Mouse (Mus musculus) heart, postnatal 0 days (tissue): ENCODE data around the gene Mapkapk2. TPM values are rescaled to one million over a fixed set of nuclear protein-coding genes. Genes with fewer than 3 reads are reported as not detected.
"Not testable (repeated sequence)": the region's sequence is repeated elsewhere in the genome, so short reads cannot be mapped to it uniquely, and the experiment has no call there.

Experiments
- ATAC-seq: fragments of 200-750 bp; cut with Nextera tagmentation; 2 replicates; pipeline ENCODE4 v1.8.0; 2017; ENCODE audit warnings: low read depth, moderate number of reproducible peaks, moderate library complexity; ENCODE audit not compliant: insufficient read depth
- DNase-seq: peaks from one replicate; pipeline ENCODE4 v3.0.0-alpha.2; 2016; ENCODE audit warnings: low spot score
- H3K27ac ChIP-seq: fragments of 300-500 bp; sonication (generic); 2 replicates; pipeline ENCODE4 v1.5.1; 2014; ENCODE audit warnings: low read depth, mild to moderate bottlenecking
- H3K27me3 ChIP-seq: fragments of 300-500 bp; sonication (generic); 2 replicates; pipeline ENCODE4 v1.6.1; 2014; ENCODE audit warnings: low read length, mixed read lengths; ENCODE audit not compliant: control insufficient read depth, insufficient read depth
- H3K36me3 ChIP-seq: fragments of 300-500 bp; sonication (generic); replicated peaks from 2 replicates; pipeline ENCODE4 v1.6.1; 2014; ENCODE audit warnings: low read length, mixed read lengths; ENCODE audit not compliant: control insufficient read depth, insufficient read depth
- H3K4me1 ChIP-seq: fragments of 300-500 bp; sonication (generic); 2 replicates; pipeline ENCODE4 v1.6.1; 2014; ENCODE audit warnings: antibody characterized with exemption; ENCODE audit not compliant: control insufficient read depth, insufficient read depth
- H3K4me2 ChIP-seq: fragments of 300-500 bp; sonication (generic); 2 replicates; pipeline ENCODE4 v1.6.1; 2014; ENCODE audit warnings: low read depth, mild to moderate bottlenecking, low read length, moderate library complexity
- H3K4me3 ChIP-seq: fragments of 300-500 bp; sonication (generic); 2 replicates; pipeline ENCODE4 v1.5.1; 2014; ENCODE audit warnings: low read depth, low read length
- H3K9ac ChIP-seq: fragments of 300-500 bp; sonication (generic); replicated peaks from 2 replicates; pipeline ENCODE4 v1.6.1; 2014; ENCODE audit warnings: low read depth, low read length, mixed read lengths
- H3K9me3 ChIP-seq: fragments of 300-500 bp; sonication (generic); replicated peaks from 2 replicates; pipeline ENCODE4 v1.6.1; 2016; ENCODE audit warnings: low read length; ENCODE audit not compliant: control insufficient read depth
- CTCF ChIP-seq: IDR thresholded peaks from 2 replicates; pipeline ENCODE4 v1.5.1; 2016; ENCODE audit warnings: antibody characterized with exemption, control low read depth, low read depth
- EP300 ChIP-seq: IDR thresholded peaks from 2 replicates; pipeline ENCODE4 v1.6.1; 2016; ENCODE audit warnings: antibody characterized with exemption, low read depth
- WGBS: fragments of 180-500 bp; shearing (Covaris S2); extraction: QIAGEN DNeasy Blood & Tissue Kit; methylation state at CpG from one replicate; pipeline ENCODE4 v1.1.7; 2014; 5-methylcytosine and 5-hydroxymethylcytosine counted together
- polyA plus RNA-seq: library from polyadenylated mRNA; unstranded; fragments of >200 nt; fragmentation: Nextera tagmentation; extraction: Ambion mirVana; gene quantifications from 2 replicates; pipeline ENCODE4 v1.2.1, GENCODE M21; 2015
- total RNA-seq: library from RNA; depleted of rRNA; stranded (reverse); fragments of >200 nt; gene quantifications from 2 replicates; pipeline ENCODE4 v1.2.3, GENCODE M21; 2014; ENCODE audit warnings: low replicate concordance; rRNA removed

Gene Mapkapk2
- total RNA-seq (302 and 348 TPM in 2 replicates), polyA plus RNA-seq (62.6 and 69.9 TPM in 2 replicates)

GRCm38 (mm10) chr1:131097700-131098094 lies at the start of gene Mapkapk2:
TSS of gene Mapkapk2 (minus strand) at chr1:131097826.
- peak; percentile 23; the same call in 1 of the 2 replicates for TF ChIP-seq EP300
- TF ChIP-seq CTCF, result no peak
- peaks cover 30% of the 10 kb centered on the region for H3K4me1 ChIP-seq
- ATAC-seq (peak; percentile 89), DNase-seq (peak; percentile 98)
- no peaks in the 10 kb centered on the region for H3K9me3 ChIP-seq
- H3K4me3 ChIP-seq, result peak within 1 kb of the TSS; percentile 90
- peak within 1 kb of the TSS; percentile 96 for H3K27ac ChIP-seq
- no peaks in the 10 kb centered on the region for H3K27me3 ChIP-seq
- H3K9ac ChIP-seq, result peak within 1 kb of the TSS; percentile 96
- H3K36me3 ChIP-seq, result no peaks in the 10 kb centered on the region
- 0% methylated on average over 26 of the region's 32 CpGs for WGBS
- H3K4me2 ChIP-seq, result peak within 1 kb of the TSS; percentile 72

- 79% methylated on average over 3 of the region's 3 CpGs for WGBS
- Histone ChIP-seq H3K4me3 (no peak overlapping the region), H3K27ac (no peak overlapping the region), H3K36me3 (no peaks in the 10 kb centered on the region), H3K9me3 (0 out of 2 replicates have a peak, but pooled peaks cover 4% of the 10 kb centered on the region), H3K9ac (no peak overlapping the region), H3K4me1 (no peaks in the 10 kb centered on the region), H3K4me2 (no peak overlapping the region), H3K27me3 (no peaks in the 10 kb centered on the region)
- ATAC-seq (no peak), DNase-seq (no peak)
- TF ChIP-seq CTCF (no peak), EP300 (no peak)
Observed at GRCm38 (mm10) chr1:131146181-131146614, 48.6 kb upstream of the Mapkapk2 start.

DNA sequence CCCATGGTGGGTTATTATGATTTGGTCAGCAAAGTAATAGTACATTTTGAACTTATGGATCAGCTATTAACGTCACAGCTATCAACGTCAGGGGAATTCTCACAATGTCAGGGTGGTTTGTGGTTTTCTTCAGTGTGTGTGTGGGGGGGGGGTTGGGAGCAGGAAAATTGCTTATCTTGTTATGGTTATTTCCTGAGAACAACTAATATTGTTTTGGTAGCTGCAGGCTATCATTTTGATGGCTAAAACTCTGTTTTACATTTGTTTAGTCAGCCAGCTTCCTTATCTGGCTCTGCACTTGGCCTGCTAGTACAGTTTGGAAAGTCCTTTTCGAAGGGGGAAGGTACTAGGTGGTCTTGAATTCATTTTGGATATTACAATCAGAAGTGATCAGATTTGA lies 47.6 kb upstream of the Mapkapk2 start:
- 71% methylated on average over 3 of the region's 3 CpGs for WGBS
- ATAC-seq, result not testable (repeated sequence)

DNA sequence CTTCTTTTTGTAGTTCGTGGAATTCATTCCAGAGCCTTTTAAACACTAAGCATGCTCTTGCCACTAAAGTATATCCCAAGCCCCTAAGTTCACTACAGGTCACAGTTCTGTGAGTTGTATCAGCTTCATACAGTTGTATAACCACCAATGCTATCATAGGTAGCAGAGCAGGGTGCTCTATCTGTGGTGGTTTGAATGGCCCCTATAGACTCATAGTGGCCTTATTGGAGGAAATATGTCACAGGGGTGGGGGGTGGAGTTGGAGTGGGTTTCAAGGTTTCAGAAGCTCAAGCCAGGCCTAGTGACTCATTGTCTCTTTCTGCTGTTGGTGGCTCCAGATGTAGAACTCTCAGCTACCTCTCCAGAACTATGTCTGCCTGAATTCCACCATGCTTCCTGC lies 44.8 kb upstream of the Mapkapk2 start:
- H3K4me3 ChIP-seq, result no peak overlapping the region
- H3K27me3 ChIP-seq, result no peaks in the 10 kb centered on the region
- no peak overlapping the region for H3K4me2 ChIP-seq
- DNase-seq, result no peak
- no peak overlapping the region for H3K9ac ChIP-seq
- peaks cover 7% of the 10 kb centered on the region; the same call in 1 of the 2 replicates for H3K4me1 ChIP-seq
- H3K9me3 ChIP-seq, result 0 out of 2 replicates have a peak, but pooled peaks cover 4% of the 10 kb centered on the region
- TF ChIP-seq CTCF (no peak), EP300 (no peak)
- no peaks in the 10 kb centered on the region for H3K36me3 ChIP-seq
- ATAC-seq, result no peak
- H3K27ac ChIP-seq, result no peak overlapping the region
- 47% methylated on average over 1 of the region's 1 CpGs for WGBS

More for the DNA sequence above, 47.6 kb upstream of the Mapkapk2 start:
- not testable (repeated sequence) for H3K4me3 ChIP-seq, DNase-seq, H3K4me1 ChIP-seq, H3K36me3 ChIP-seq, H3K9me3 ChIP-seq, H3K27me3 ChIP-seq, H3K4me2 ChIP-seq, H3K9ac ChIP-seq, H3K27ac ChIP-seq

DNA sequence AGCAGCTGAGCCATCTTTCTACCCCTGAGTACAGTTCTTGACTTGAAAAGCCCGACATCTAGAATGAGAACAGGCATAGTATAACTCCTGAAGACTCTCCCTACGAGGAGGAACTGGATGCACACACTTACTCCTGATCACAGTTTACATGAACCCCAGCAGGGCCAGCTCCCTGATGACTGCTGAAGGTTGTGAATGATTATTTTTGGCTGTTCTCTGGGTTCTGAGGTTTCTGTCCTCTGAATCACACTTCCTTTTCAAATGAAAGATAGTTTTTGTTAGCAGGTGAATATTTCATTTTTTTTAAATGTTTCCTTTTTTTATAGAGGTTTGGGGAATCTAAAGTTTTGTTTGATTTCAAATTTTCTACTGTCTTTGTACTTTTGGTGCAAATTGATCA lies 43.8 kb upstream of the Mapkapk2 start:
- Histone ChIP-seq H3K4me2 (no peak overlapping the region), H3K9me3 (0 out of 2 replicates have a peak, but pooled peaks cover 4% of the 10 kb centered on the region), H3K4me1 (peaks cover 7% of the 10 kb centered on the region; the same call in 1 of the 2 replicates), H3K4me3 (no peak overlapping the region), H3K27ac (no peak overlapping the region), H3K36me3 (no peaks in the 10 kb centered on the region), H3K9ac (no peak overlapping the region), H3K27me3 (no peaks in the 10 kb centered on the region)
- ATAC-seq (no peak), DNase-seq (no peak)
- 55% methylated on average over 2 of the region's 2 CpGs for WGBS
- no peak for TF ChIP-seq EP300
- TF ChIP-seq CTCF, result no peak
